Mouse (Mus musculus): ENCODE results near the gene Retn.

GRCm38 (mm10) chr8:3678831-3679230 is 23.3 kb downstream of the Retn start:
- TF ChIP-seq EP300 (IDR thresholded peaks at IDR 0.05; ENCODE audit: insufficient read depth, low read depth, low read length) (no peak), POLR2A (IDR thresholded peaks at IDR 0.05; ENCODE audit: insufficient read depth, low read length) (no peak)
